Mouse (Mus musculus) megakaryocyte-erythroid progenitor cell, adult 5-6 weeks (primary cell): ENCODE measurements around the gene Lmod2. TPM values are rescaled to one million over a fixed set of nuclear protein-coding genes. Genes with fewer than 3 reads are reported as not detected.
A peak's percentile ranks its signal among the peaks of the same experiment; 100 is the strongest.

Source experiments
- ATAC-seq: replicated peaks from 2 replicates; pipeline ENCODE4 v1.8.0; 2016; ENCODE audit warnings: mild to moderate bottlenecking, inconsistent platforms; ENCODE audit not compliant: severe bottlenecking, poor library complexity, low FRiP score, low TSS enrichment
- total RNA-seq, 2 experiments: library from RNA; stranded (forward) in 1 of 2; stranded (reverse) in 1 of 2; fragments of 200-1000, 215-1000 nt in 1 of 2; fragments of >200 nt in 1 of 2; fragmentation: Nextera tagmentation in 1 of 2; gene quantifications; 2 replicates each; pipeline ENCODE4 v1.2.3; 2014 to 2017

Lmod2 gene
- total RNA-seq, 2 experiments from 2014 or later = not detected

GRCm38 (mm10) chr6:24600726-24601125 is 3.2 kb downstream of the Lmod2 start:
- ATAC-seq = no peak

DNA sequence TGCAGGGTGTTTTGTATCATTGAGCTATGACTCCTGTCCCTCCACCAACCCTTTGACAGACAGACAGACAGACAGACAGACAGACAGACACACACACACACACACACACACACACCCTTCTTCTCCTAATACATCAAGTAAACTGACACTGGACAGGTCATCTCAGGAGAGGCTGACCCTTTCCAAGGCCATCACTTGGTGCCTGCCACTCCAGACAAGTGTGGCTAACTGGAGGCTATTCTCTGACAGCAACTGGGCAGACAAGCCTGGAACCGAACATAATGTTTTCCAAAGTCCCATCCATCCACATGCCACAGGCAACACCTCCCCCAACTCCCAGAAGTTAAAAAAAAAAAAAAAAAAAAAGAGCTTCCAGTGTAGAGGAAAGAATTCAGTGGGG is 4.1 kb downstream of the Lmod2 start:
- ATAC-seq = no peak

GRCm38 (mm10) chr6:24602351-24602750 is 4.8 kb downstream of the Lmod2 start:
- ATAC-seq = no peak

DNA sequence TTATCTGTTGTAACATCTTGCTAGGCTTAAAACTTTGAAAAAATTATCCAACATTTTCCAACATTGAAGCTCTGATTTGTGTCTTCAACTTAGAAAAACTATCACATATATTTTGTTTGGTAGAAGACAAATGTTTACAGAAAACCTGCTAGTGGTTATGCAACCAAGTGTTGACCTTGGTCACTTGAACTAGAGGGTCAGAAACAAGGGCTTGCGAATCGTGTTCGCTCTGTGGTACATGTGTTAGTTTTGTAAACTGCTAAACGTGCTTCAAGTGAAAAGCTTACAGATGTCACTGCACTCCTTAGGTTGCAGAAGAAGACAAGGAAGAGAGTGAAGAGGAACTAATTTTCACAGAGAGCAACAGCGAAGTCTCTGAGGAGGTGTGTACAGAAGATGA is 5.4 kb downstream of the Lmod2 start:
- no peak for ATAC-seq

- ATAC-seq = no peak
Measured at GRCm38 (mm10) chr6:24604289-24604688, 6.7 kb downstream of the Lmod2 start.

- no peak for ATAC-seq
Measured at GRCm38 (mm10) chr6:24605631-24606030, 8.1 kb downstream of the Lmod2 start.

DNA sequence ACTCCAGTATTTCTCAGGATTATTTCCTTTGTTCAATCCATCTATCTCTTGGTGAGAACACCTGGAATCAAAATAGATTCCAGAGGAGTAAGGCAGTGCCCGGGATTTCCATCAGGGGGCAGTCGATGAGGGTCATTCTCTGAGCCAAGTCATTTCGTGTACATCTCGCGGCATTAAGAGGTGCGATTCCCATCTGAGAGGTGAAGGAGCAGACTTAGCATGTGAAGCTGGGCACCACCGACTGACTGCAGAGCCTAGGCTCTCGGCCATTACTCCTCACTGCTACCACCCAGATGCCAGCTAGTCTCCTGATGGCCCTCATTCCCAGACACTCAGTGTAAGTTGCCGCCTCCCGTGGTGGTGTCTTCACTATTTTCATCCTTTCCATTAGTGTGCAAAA is 8.9 kb downstream of the Lmod2 start:
- no peak for ATAC-seq

- ATAC-seq = no peak
Measured at GRCm38 (mm10) chr6:24607531-24607930, 10.0 kb downstream of the Lmod2 start.

GRCm38 (mm10) chr6:24608129-24608528 is 10.6 kb downstream of the Lmod2 start:
- no peak for ATAC-seq

GRCm38 (mm10) chr6:24608682-24609081 is 11.1 kb downstream of the Lmod2 start:
- no peak for ATAC-seq

DNA sequence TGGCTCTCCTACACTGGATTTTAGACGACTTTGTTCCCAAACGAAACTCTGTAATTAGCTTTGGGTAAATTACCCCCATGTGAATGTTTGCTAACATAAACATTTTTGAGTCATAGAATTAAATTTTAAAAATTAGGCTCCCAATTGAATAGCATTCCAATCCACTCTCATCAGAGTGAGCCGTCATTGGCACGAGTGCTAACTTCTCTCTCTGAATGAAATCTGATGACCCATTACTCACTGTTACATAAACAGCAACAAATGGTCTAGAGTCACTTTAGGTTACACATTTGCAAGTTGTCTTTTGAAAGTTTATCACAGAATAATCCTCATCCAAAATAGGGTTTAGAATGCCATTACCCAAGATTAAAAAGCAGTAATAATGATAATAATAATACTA is 12.0 kb downstream of the Lmod2 start:
- ATAC-seq = no peak

DNA sequence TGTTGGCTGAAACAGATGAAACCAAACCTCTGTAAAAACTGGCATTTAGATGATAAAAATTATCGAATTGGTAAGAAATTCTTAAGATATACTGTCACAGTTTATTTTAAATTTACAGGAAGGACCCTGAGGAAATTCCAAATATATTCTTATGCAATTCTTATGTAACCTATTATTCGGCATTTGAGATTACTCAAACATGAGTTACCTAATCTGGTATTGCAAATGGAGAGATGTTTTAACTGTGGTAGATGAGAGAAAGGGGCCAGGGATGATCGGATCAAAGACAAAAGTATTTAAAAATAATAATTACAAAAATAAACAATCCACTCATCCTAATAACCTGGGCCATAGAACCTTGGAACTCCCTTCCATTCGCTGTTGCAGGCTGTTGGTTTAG is 12.8 kb downstream of the Lmod2 start:
- no peak for ATAC-seq

- no peak for ATAC-seq
Measured at GRCm38 (mm10) chr6:24612074-24612755, 14.7 kb downstream of the Lmod2 start.

DNA sequence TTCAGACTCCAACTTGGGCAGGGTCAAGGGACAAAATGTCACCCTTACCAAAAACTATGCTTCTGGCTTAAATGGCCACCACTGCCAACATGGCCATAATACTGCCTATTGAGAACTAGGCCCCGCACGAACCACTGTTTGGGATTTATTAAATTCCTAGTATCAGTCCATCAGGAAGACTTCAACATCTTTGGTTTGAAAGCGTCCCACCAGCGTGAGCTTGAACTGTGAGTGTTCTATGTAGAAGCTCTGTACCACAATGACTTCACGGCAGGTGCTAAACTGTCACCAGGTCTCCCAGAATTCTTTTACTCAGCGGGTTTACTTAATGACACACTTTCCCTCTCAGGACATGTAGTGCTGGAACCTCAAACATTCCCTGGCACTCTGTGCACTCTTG is 15.8 kb downstream of the Lmod2 start:
- ATAC-seq = no peak

DNA sequence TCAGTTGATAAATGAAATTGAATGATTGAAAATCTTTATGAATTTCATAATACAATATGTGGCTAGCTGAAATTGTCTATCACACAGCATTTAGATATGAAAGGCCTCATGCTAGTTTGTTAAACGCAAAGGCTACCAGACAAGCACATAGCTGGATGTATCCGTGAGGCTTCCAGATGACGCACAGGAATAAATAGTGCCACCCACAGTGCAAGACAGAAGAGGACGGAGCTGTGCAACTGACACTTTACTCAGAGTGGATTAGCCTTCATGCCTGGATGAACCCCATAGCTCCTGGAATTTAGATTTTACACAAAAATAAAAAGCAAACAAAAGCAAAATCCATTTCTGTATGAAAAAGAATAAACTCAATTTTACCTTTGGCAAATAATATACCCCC is 16.4 kb downstream of the Lmod2 start:
- no peak for ATAC-seq

DNA sequence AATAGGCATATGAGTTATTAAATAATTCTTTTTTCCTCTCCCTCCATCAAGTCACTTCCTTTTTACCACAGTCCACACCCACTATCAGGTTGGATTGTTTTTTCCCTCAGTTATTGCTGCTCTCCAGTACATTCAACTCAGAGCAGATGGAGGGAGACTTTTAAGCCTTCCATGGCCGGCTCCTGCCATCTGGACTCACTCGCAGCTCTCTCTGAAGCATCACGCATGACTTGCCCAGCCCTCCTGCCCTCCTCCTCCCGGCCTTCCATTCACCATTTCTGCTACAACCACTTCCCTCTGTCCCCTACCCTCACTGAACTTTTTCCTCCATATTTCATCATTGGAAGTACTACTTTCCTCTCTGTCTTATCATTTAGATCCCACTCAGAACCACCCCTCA is 19.2 kb downstream of the Lmod2 start:
- no peak for ATAC-seq

- ATAC-seq = no peak
Measured at GRCm38 (mm10) chr6:24619285-24620045, 21.9 kb downstream of the Lmod2 start.

DNA sequence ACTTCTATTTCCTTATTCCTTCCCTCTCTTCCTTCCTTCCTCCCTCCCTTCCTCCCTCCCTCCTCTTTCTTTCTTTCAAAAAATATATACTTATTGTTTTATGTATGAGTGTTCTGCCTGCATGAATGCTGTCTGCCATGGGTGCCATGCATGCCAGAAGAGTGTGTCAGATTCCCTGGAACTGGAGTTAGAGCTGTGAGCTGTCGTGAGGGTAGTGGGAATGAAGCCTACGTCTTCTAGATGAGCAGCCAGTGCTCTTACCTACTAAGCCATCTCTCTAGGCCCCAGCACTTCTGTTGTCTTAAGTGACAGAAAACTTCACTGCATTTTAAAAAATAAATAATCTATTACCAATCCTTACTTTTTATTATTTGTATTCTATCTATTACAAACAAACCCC is 23.4 kb downstream of the Lmod2 start:
- no peak for ATAC-seq

DNA sequence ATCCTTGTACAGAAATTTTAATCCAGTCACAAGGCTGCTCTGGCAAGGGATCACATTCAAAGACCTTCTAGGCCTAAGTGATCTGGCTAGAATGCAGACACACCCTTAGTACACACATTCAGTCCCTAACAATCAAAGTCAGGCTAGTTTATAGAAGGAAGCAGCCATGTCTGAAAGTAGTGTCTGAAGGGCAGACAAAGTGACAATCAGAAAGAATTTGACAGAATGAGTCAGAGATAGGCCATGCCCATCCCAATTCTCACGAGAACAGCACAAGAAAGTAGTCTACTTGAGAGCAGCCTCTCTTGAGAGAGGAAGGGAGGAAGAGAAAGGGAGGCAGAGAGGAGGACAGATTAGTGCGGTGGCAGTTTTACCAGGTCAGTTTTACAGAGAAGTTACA is 24.5 kb downstream of the Lmod2 start:
- no peak for ATAC-seq

GRCm38 (mm10) chr6:24627586-24628030 is 30.0 kb downstream of the Lmod2 start:
- ATAC-seq = peak; percentile 94

- no peak for ATAC-seq
Measured at GRCm38 (mm10) chr6:24628499-24628898, 30.9 kb downstream of the Lmod2 start.
